Mouse (Mus musculus) regulatory T cell (primary cell): ENCODE data around the gene Gm20388.
"Not testable (repeated sequence)": the region's sequence is repeated elsewhere in the genome, so short reads cannot be mapped to it uniquely, and the experiment has no call there.

Experiments used
- in situ Hi-C: fragments of 300-600 bp; cut with MboI, MseI; formaldehyde crosslinking; loops from one replicate; pipeline ENCODE4 v1.15.1; 2025; ENCODE audit warnings: high pct_unique_total_duplicates

The Gm20388 gene

GRCm38 (mm10) chr8:123793900-123794299 is 3883.3 kb downstream of the Gm20388 start:
- in situ Hi-C loops, result no loop called here

- in situ Hi-C loops, result no loop called here
Observed at GRCm38 (mm10) chr8:123794766-123795165, 3884.1 kb downstream of the Gm20388 start.

GRCm38 (mm10) chr8:123796758-123797157 is 3886.1 kb downstream of the Gm20388 start:
- in situ Hi-C loops, result no loop called here

- in situ Hi-C loops, result no loop called here
Observed at GRCm38 (mm10) chr8:123797928-123798327, 3887.3 kb downstream of the Gm20388 start.

- in situ Hi-C loops, result no loop called here
Observed at GRCm38 (mm10) chr8:123799434-123799833, 3888.8 kb downstream of the Gm20388 start.

GRCm38 (mm10) chr8:123799885-123800284 is 3889.2 kb downstream of the Gm20388 start:
- in situ Hi-C loops, result no loop called here

- in situ Hi-C loops, result no loop called here
Observed at GRCm38 (mm10) chr8:123800867-123801266, 3890.2 kb downstream of the Gm20388 start.

GRCm38 (mm10) chr8:123801538-123801937 is 3890.9 kb downstream of the Gm20388 start:
- in situ Hi-C loops, result no loop called here

GRCm38 (mm10) chr8:123803639-123804038 is 3893.0 kb downstream of the Gm20388 start:
- in situ Hi-C loops, result no loop called here

- in situ Hi-C loops, result no loop called here
Observed at GRCm38 (mm10) chr8:123804586-123804985, 3893.9 kb downstream of the Gm20388 start.

- in situ Hi-C loops, result no loop called here
Observed at GRCm38 (mm10) chr8:123805209-123805717, 3894.6 kb downstream of the Gm20388 start.

GRCm38 (mm10) chr8:123805718-123806373 is 3895.2 kb downstream of the Gm20388 start, which contains the start of gene Rab4a:
Rab4a (plus strand) TSS chr8:123805985.
- in situ Hi-C loops, result no loop called here

GRCm38 (mm10) chr8:123806374-123806935 is 3895.8 kb downstream of the Gm20388 start:
- in situ Hi-C loops, result no loop called here

- in situ Hi-C loops, result no loop called here
Observed at GRCm38 (mm10) chr8:123807024-123807431, 3896.4 kb downstream of the Gm20388 start.

- in situ Hi-C loops, result no loop called here
Observed at GRCm38 (mm10) chr8:123807852-123808573, 3897.4 kb downstream of the Gm20388 start.

- in situ Hi-C loops, result no loop called here
Observed at GRCm38 (mm10) chr8:123808671-123809070, 3898.0 kb downstream of the Gm20388 start.

GRCm38 (mm10) chr8:123809342-123809741 is 3898.7 kb downstream of the Gm20388 start:
- in situ Hi-C loops, result not testable (repeated sequence)

GRCm38 (mm10) chr8:123812227-123812626 is 3901.6 kb downstream of the Gm20388 start:
- in situ Hi-C loops, result no loop called here

- in situ Hi-C loops, result no loop called here
Observed at GRCm38 (mm10) chr8:123813173-123813891, 3902.7 kb downstream of the Gm20388 start.

- in situ Hi-C loops, result no loop called here
Observed at GRCm38 (mm10) chr8:123813892-123814266, 3903.2 kb downstream of the Gm20388 start.

GRCm38 (mm10) chr8:123815325-123815724 is 3904.7 kb downstream of the Gm20388 start:
- in situ Hi-C loops, result no loop called here

- in situ Hi-C loops, result no loop called here
Observed at GRCm38 (mm10) chr8:123816939-123817338, 3906.3 kb downstream of the Gm20388 start.
